Mouse (Mus musculus) MEL (cell line): ENCODE measurements at regions not wholly inside any gene's neighbourhood (a gene's known extent, or its start where the extent isn't known, plus 50 kb on each side); places are given as distances from the start of the nearest gene placed in this dataset.

Experiments
- DNase-seq: peaks from one replicate; pipeline ENCODE4 v3.0.0; 2011; ENCODE audit warnings: low read depth, low spot score
- H3K27ac ChIP-seq: 2 replicates; pipeline ENCODE4 v1.5.1; 2012; ENCODE audit warnings: low read depth, mild to moderate bottlenecking, control low read depth, low read length, moderate library complexity; ENCODE audit not compliant: control insufficient read depth
- H3K27me3 ChIP-seq, 2 experiments: fragments of 150-350 bp in 1 of 2; sonication (generic) in 1 of 2; 2 replicates each; pipeline ENCODE4 v1.6.1; 2012; ENCODE audit warnings: low read length in 2 of 2, mild to moderate bottlenecking in 2 of 2, improper control_type of control experiment in 1 of 2, moderate library complexity in 1 of 2; ENCODE audit not compliant: insufficient read depth in 2 of 2, control insufficient read depth in 1 of 2
- H3K36me3 ChIP-seq, 2 experiments: 2 replicates each; pipeline ENCODE4 v1.6.1; 2012 to 2014; ENCODE audit warnings: low read length in 2 of 2, improper control_type of control experiment in 1 of 2, inconsistent platforms in 1 of 2, mild to moderate bottlenecking in 1 of 2; ENCODE audit not compliant: insufficient read depth in 2 of 2, control insufficient read depth in 1 of 2
- H3K4me1 ChIP-seq, 2 experiments: fragments of 150-350 bp in 1 of 2; sonication (generic) in 1 of 2; 2 replicates each; pipeline ENCODE4 v1.6.1; 2012; ENCODE audit warnings: low read length in 2 of 2, improper control_type of control experiment in 1 of 2, mild to moderate bottlenecking in 1 of 2; ENCODE audit not compliant: insufficient read depth in 2 of 2, control insufficient read depth in 1 of 2
- H3K4me3 ChIP-seq, 2 experiments: fragments of 150-350 bp in 1 of 2; sonication (generic) in 1 of 2; 2 replicates each; pipeline ENCODE4 v1.5.1; 2012; ENCODE audit warnings: low read depth in 2 of 2, low read length in 2 of 2, mild to moderate bottlenecking in 2 of 2, moderate library complexity in 2 of 2, control low read depth in 1 of 2, improper control_type of control experiment in 1 of 2; ENCODE audit not compliant: control insufficient read depth in 1 of 2, insufficient read depth in 1 of 2
- H3K79me2 ChIP-seq: 2 replicates; pipeline ENCODE4 v1.6.1; 2012; ENCODE audit warnings: mild to moderate bottlenecking, low read length, moderate library complexity; ENCODE audit not compliant: control insufficient read depth, poor library complexity, insufficient read depth
- H3K9ac ChIP-seq: 2 replicates; pipeline ENCODE4 v1.6.1; 2012; ENCODE audit warnings: low read depth, mild to moderate bottlenecking, control low read depth, low read length, moderate library complexity; ENCODE audit not compliant: control insufficient read depth, poor library complexity, severe bottlenecking
- H3K9me3 ChIP-seq: fragments of 150-350 bp; sonication (generic); replicated peaks from 2 replicates; pipeline ENCODE4 v1.6.1; 2012; ENCODE audit warnings: mild to moderate bottlenecking, low read length, improper control_type of control experiment, moderate library complexity; ENCODE audit not compliant: insufficient read depth
- CHD2 ChIP-seq: IDR thresholded peaks from 2 replicates; pipeline ENCODE4 v1.6.1; 2011; ENCODE audit warnings: low read length, improper control_type of control experiment
- CTCF ChIP-seq, 3 experiments: IDR thresholded peaks in 2 of 3; conservative IDR thresholded peaks in 1 of 3; 2 replicates each; pipeline ENCODE4 v1.5.1; 2011 to 2012; ENCODE audit warnings: low read length in 3 of 3, low read depth in 2 of 3, mild to moderate bottlenecking in 2 of 3, improper control_type of control experiment in 1 of 3, inconsistent platforms in 1 of 3, mixed read lengths in 1 of 3, moderate library complexity in 1 of 3; ENCODE audit not compliant: control insufficient read depth in 1 of 3, insufficient read depth in 1 of 3, poor library complexity in 1 of 3, severe bottlenecking in 1 of 3
- HCFC1 ChIP-seq: IDR thresholded peaks from 2 replicates; pipeline ENCODE4 v1.6.1; 2012; ENCODE audit warnings: low read depth, mild to moderate bottlenecking, inconsistent platforms, low read length, improper control_type of control experiment, moderate library complexity
- MYB ChIP-seq: IDR thresholded peaks from 2 replicates; pipeline ENCODE4 v1.6.1; 2011; ENCODE audit warnings: mild to moderate bottlenecking, low read depth, low read length, improper control_type of control experiment
- MYC ChIP-seq: IDR thresholded peaks from 2 replicates; pipeline ENCODE4 v1.6.1; 2011; ENCODE audit warnings: low read depth, mild to moderate bottlenecking, low read length, improper control_type of control experiment, moderate library complexity
- NRF1 ChIP-seq: IDR thresholded peaks from 2 replicates; pipeline ENCODE4 v1.6.1; 2014; ENCODE audit warnings: low read depth, mild to moderate bottlenecking, inconsistent platforms, low read length, improper control_type of control experiment, moderate library complexity; ENCODE audit not compliant: poor library complexity, insufficient read depth, severe bottlenecking
- POLR2AphosphoS5 ChIP-seq: IDR thresholded peaks from 2 replicates; pipeline ENCODE4 v1.6.1; 2012; ENCODE audit warnings: low read depth, borderline replicate concordance, mild to moderate bottlenecking, inconsistent platforms, low read length, moderate library complexity, mixed read lengths
- RAD21 ChIP-seq: IDR thresholded peaks from 2 replicates; pipeline ENCODE4 v1.6.1; 2011; ENCODE audit warnings: mild to moderate bottlenecking, low read depth, low read length, improper control_type of control experiment
- SIN3A ChIP-seq: IDR thresholded peaks from 2 replicates; pipeline ENCODE4 v1.6.1; 2012; ENCODE audit warnings: low read length, improper control_type of control experiment, inconsistent platforms
- SMC3 ChIP-seq: IDR thresholded peaks from 2 replicates; pipeline ENCODE4 v1.6.1; 2011; ENCODE audit warnings: low read depth, low read length, improper control_type of control experiment
- TBP ChIP-seq: IDR thresholded peaks from 2 replicates; pipeline ENCODE4 v1.8.0; 2011; ENCODE audit warnings: low read depth, low read length, improper control_type of control experiment
- UBTF ChIP-seq: IDR thresholded peaks from 2 replicates; pipeline ENCODE4 v1.6.1; 2012; ENCODE audit warnings: low read depth, mild to moderate bottlenecking, inconsistent platforms, low read length, improper control_type of control experiment, moderate library complexity, borderline replicate concordance; ENCODE audit not compliant: insufficient read depth
- USF2 ChIP-seq, 2 experiments: IDR thresholded peaks; 2 replicates each; pipeline ENCODE4 v1.6.1; 2011 to 2012; ENCODE audit warnings: improper control_type of control experiment in 2 of 2, low read length in 2 of 2, borderline replicate concordance in 1 of 2, inconsistent platforms in 1 of 2, low read depth in 1 of 2, mild to moderate bottlenecking in 1 of 2; ENCODE audit not compliant: insufficient read depth in 1 of 2
- ZC3H11A ChIP-seq: IDR thresholded peaks from 2 replicates; pipeline ENCODE4 v1.6.1; 2012; ENCODE audit warnings: low read depth, mild to moderate bottlenecking, inconsistent platforms, low read length, improper control_type of control experiment
- ZMIZ1 ChIP-seq: IDR thresholded peaks from 2 replicates; pipeline ENCODE4 v1.6.1; 2012; ENCODE audit warnings: low read depth, mild to moderate bottlenecking, inconsistent platforms, low read length, improper control_type of control experiment, moderate library complexity
- ZNF384 ChIP-seq: IDR thresholded peaks from 2 replicates; pipeline ENCODE4 v1.6.1; 2012; ENCODE audit warnings: low read depth, mild to moderate bottlenecking, inconsistent platforms, low read length, improper control_type of control experiment

DNA sequence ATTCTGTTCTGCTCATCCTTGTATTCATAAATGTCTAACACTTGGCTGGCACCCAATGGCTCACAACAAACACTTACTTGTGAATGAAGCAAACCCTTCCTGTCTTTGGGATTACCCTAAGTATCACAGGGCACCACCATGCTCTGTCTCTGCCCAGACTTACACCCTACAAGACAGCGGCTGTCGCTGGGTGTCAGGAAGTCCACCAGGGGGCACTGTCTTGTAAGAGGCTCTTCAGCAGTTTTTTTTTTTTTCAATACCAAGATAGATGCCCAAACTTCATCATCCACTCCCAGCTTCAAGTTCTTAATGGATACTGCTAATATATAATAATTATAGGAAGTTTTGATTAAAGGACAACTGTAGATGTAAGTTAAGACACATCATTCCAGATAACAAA, 247.7 kb upstream of the Dnajc19 start:
- no peak overlapping the region for H3K27ac ChIP-seq
- H3K4me3 ChIP-seq: no peak overlapping the region
- TF ChIP-seq USF2 (IDR thresholded peaks at IDR 0.05; ENCODE audit: borderline replicate concordance in 1 of 2, insufficient read depth in 1 of 2, low read depth in 1 of 2, low read length in 2 of 2) (no peak), ZMIZ1 (no peak), POLR2AphosphoS5 (no peak), CHD2 (no peak), ZNF384 (peak; percentile 97), SMC3 (peak; percentile 92), RAD21 (peak; percentile 74), ZC3H11A (peak; percentile 75), MYC (no peak), NRF1 (no peak), CTCF (IDR thresholded peaks at IDR 0.05 in 2 of 3, conservative IDR thresholded peaks at IDR 0.05 in 1 of 3; ENCODE audit: control insufficient read depth in 1 of 3, insufficient read depth in 1 of 3, low read depth in 2 of 3, low read length in 3 of 3, poor library complexity in 1 of 3, severe bottlenecking in 1 of 3) (peak; percentile 32 to 81 (median 76)), UBTF (no peak), HCFC1 (no peak), MYB (no peak)
- no peaks in the 10 kb centered on the region for H3K9me3 ChIP-seq
- H3K4me1 ChIP-seq: no peaks in the 10 kb centered on the region
- no peaks in the 10 kb centered on the region for H3K36me3 ChIP-seq
- DNase-seq: peak; percentile 69
- H3K9ac ChIP-seq: no peak overlapping the region
- H3K79me2 ChIP-seq: no peaks in the 10 kb centered on the region
- no peaks in the 10 kb centered on the region for H3K27me3 ChIP-seq

DNA sequence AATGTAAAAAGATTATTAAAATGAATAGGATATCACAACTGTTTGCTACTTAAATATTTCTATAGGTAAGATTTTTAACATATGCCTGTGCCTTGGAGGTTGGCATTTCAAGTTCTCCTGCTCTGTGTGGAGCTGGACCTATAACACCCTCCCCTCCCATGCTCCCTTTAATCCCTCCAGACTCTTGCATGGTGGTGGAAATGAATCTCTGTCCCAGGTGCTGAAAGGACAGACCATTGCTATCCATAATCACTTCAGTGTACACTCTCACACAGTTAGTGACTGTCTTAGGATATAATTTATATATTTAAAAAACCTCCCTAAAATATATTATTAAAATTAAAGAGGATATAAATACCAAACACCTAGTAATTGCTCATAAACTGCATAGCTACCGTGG, 244.5 kb upstream of the Dnajc19 start:
- H3K27me3 ChIP-seq: no peaks in the 10 kb centered on the region; a peak in 1 of 4 replicates
- no peaks in the 10 kb centered on the region for H3K36me3 ChIP-seq
- no peaks in the 10 kb centered on the region for H3K9me3 ChIP-seq
- DNase-seq: peak; percentile 23
- H3K4me3 ChIP-seq: no peak overlapping the region
- no peaks in the 10 kb centered on the region for H3K79me2 ChIP-seq
- H3K4me1 ChIP-seq: no peaks in the 10 kb centered on the region
- H3K27ac ChIP-seq: no peak overlapping the region
- no peak overlapping the region for H3K9ac ChIP-seq
- TF ChIP-seq TBP (no peak), ZC3H11A (no peak), SIN3A (no peak)
